Mouse (Mus musculus) liver, adult 2 months (tissue): Measurements from ENCODE around the gene H6pd.

Experiments
- CTCF ChIP-seq: fragments of 200-500 bp; IDR thresholded peaks from 2 replicates; pipeline ENCODE4 v1.5.1; 2011; ENCODE audit warnings: low read depth, low read length, control low read depth
- POLR2A ChIP-seq: fragments of 200-500 bp; IDR thresholded peaks from 2 replicates; pipeline ENCODE4 v1.6.1; 2011; ENCODE audit warnings: low read length, control low read depth; ENCODE audit not compliant: insufficient read depth; ENCODE audit errors: extremely low read depth

- TF ChIP-seq CTCF (no peak), POLR2A (no peak)
Observed at GRCm38 (mm10) chr4:149965242-149965641, 43.6 kb downstream of the H6pd start.
